Mouse (Mus musculus) right cerebral cortex, postnatal 36 days (tissue): ENCODE measurements at regions not wholly inside any gene's neighbourhood (a gene's known extent, or its start where the extent isn't known, plus 50 kb on each side); places are given as distances from the start of the nearest gene placed in this dataset.

Experiments
- DNase-seq, 2 experiments: peaks; one replicate each; pipeline ENCODE4 v3.0.0; 2022; ENCODE audit warnings: low spot score in 2 of 2, mixed read lengths in 1 of 2

DNA sequence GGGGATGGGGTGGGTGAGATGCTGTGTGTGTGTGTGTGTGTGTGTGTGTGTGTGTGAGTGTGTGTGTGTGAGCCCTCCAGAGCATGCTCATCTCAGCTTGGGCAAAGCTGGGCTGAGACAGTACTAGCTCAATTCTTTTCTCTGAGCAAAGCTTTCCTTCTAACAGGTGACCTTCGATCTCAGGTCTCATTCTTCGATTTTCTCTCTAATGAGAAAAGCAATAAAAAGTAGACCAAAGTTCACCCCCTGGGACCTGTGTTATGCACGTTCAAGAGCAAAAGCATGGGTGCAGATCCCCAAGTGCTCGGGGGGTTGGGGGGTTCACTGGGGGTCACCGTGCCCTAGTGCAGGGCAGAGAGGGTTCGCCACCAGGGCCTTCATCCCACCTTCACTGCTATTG lies 103.1 kb upstream of the Slc22a12 start:
- no peak for DNase-seq

GRCm38 (mm10) chr19:6644871-6645270 lies 102.0 kb upstream of the Slc22a12 start:
- no peak for DNase-seq

DNA sequence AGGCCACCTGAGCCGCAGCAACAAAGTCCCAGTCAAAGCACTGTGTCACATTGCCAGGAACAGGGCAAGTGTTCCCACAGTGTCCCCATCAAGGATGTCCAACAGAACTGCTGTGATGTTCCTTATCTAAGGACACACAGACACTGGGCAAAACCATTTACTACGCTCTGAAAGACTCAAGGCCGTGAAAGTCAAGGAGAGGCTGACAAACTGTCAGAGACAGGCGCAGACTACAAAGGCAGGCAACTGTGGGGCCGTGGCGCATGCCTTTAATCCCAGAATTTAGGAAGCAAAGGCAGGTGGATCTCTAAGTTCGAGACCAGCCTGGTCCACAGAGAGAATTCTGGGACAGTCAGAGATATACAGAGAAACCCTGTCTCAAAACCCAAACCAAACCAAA lies 96.8 kb upstream of the Slc22a12 start:
- DNase-seq: no peak

- DNase-seq: no peak
Observed at GRCm38 (mm10) chr19:6633400-6633799, 90.6 kb upstream of the Slc22a12 start.

DNA sequence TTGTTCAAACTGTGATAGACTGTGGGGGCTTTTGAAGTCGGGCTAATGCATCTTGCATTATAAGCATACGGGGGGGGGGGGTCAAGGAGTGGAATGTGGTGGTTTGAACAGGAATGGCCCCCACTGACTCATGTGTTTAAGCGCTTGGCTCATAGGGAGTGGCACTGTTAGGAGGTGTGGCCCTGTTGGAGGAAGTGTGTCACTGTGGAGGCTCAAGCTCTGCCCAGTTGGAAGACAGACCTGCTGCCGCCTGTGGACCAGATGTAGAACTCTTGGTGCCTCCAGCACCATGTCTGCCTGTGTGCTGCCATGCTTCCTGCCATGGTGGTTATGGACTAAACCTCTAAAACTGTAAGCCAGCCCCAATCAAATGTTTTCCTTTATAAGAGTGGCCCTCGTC lies 89.0 kb upstream of the Slc22a12 start:
- no peak for DNase-seq

DNA sequence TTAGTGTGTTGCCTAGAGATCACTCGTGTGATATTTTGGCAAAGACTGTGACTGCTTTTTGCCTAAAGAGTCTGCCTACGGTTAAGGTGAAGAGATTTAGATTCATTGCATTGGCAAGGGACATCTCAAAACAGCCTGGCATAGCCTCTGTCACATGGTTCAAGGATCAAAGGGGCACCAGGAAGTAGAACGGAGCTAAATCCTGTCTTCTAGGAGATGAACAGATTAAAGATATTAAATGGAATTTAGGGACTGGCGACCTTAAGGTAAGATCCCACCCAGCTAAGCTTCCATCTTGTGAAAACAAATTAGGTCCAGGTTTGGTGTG lies 87.7 kb upstream of the Slc22a12 start:
- DNase-seq: no peak

- DNase-seq: no peak
Observed at GRCm38 (mm10) chr19:6629911-6630612, 87.2 kb upstream of the Slc22a12 start.

GRCm38 (mm10) chr19:6625574-6625973 lies 82.7 kb upstream of the Slc22a12 start:
- no peak for DNase-seq

DNA sequence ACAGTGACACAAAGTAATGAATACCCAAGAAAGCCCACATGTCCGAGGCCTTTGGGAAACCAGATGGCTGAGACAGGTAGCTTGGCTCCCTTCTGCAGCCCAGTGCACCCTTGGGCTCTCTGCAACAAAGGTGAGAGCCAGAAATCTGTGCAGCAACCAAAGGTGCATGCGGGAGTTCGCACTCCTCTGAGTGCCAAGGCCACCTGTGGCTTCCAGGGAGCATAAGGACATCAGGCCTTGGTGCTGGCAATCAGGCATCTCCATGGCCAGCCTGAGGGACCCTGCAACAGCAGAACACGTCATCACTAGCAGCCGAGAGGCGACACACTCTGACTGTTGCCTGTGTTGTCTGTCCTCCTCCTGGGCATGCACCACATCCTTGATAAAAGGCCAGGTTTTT lies 78.2 kb upstream of the Slc22a12 start:
- no peak for DNase-seq

- no peak for DNase-seq
Observed at GRCm38 (mm10) chr19:6619546-6619945, 76.7 kb upstream of the Slc22a12 start.

GRCm38 (mm10) chr19:6616659-6617058 lies 73.8 kb upstream of the Slc22a12 start:
- no peak for DNase-seq

- peak in 1 of 2 experiments; percentile 16 for DNase-seq
Observed at GRCm38 (mm10) chr19:6612441-6612840, 69.6 kb upstream of the Slc22a12 start.

GRCm38 (mm10) chr19:6611921-6612320 lies 69.1 kb upstream of the Slc22a12 start:
- no peak for DNase-seq

- no peak for DNase-seq
Observed at GRCm38 (mm10) chr19:6610715-6611114, 67.9 kb upstream of the Slc22a12 start.

DNA sequence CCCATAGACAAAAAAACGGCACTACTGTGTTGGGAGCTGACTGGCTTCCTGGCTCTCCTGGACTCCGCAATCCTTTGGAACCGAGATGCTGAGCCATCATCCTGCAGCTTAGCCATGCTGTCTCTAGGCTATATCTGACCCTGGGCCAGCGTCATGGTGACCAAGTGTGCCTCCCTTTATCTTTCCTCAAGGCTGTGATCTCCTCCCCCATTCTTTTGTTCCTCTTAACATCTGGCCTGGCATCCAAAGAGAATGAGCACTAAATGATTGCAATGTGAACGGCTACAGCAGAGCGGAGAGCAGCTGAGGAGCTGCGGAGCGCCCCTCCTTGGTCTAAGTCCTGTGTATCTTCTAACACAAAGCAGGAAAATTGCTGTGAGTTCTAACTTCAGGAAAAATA lies 67.2 kb upstream of the Slc22a12 start:
- DNase-seq: no peak

- DNase-seq: no peak
Observed at GRCm38 (mm10) chr19:6607501-6607900, 64.7 kb upstream of the Slc22a12 start.

- DNase-seq: peak in 1 of 2 experiments; percentile 16
Observed at GRCm38 (mm10) chr19:6606667-6607066, 63.8 kb upstream of the Slc22a12 start.

DNA sequence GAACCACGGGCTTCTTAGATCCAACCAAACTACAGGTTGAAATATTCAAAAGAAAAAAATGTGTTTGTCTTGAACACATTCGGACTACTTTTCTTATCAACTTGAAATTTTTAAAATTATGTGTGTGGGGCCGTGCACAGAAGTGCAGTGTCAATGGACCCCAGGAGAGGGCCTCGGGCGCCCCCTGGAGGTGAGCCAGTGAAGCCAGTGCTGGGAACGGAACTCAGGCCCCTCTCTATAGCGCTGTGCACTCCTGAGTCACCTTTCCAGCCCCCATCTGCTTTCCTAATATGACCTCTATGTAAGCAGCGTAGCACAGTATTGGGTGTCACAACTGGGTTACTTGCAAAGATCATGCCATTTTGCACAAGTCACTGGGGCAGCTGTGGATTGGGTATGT lies 61.9 kb upstream of the Slc22a12 start:
- no peak for DNase-seq

DNA sequence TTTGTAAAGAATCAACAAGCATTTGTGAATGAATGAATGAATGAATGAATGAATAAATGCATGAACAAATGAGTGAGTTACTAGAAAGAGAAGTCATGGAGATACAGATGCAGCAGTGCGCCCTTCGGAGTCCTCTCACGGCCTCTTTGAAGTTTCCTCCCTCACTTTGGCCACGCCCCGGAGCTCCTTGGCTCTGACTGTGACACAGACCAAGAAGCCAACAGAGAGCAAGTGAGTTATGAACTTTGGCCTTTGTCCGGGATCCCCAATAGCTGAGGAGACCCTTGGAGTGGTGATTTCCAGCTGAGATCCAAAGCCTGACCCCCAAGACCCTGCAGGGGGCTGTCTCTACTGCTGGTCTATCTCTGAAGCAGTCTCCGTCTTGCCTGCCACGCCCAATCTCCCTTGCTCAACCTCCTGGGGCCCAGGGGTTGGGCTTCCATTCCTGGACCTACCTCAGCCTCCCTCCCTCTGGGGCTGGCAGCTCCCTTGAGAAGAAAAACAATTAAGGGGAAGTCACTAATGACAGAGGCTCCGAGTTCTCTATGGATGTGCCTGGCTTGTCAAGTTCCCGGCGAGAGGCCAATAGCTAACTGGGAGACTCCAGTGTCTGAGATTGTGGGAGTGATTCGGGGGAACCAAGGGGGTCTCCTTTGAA lies 58.2 kb upstream of the Slc22a12 start:
- DNase-seq: no peak

DNA sequence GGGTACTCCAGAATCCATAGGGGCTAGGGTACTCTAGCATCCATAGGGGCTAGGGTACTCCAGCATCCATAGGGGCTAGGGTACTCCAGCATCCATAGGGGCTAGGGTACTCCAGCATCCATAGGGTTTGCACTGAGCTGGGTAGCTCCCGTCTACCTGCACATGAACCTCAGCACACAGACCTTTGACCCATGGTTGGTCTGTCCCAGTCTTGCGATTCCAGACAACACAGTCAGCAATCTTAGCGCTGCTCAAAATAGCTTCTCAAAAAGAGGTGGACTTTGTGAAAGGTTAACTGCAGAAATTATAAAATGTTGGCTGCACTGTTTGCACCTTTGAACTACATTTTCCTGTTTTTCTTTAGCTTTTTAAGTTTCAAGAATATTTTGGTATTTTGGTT lies 56.4 kb upstream of the Slc22a12 start:
- no peak for DNase-seq

DNA sequence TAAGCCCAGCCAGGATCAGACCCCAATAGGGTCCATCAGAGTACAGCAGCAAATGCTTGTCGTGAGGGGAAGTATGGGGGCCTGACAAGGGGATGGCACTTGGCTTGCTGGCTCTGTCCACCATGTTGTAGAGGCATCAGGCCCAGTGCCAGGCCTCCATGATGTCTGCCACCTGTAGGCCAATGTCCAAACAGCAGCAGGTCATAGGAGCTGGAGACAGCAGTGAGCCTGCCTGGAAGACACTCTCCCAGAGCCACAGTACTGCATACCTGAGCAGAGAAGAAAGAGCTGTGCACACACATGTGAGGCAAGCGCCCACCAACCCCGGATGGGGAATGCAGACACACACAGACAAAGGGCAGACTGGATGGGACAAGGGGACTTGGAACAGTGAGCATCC lies 55.4 kb upstream of the Slc22a12 start:
- DNase-seq: no peak

DNA sequence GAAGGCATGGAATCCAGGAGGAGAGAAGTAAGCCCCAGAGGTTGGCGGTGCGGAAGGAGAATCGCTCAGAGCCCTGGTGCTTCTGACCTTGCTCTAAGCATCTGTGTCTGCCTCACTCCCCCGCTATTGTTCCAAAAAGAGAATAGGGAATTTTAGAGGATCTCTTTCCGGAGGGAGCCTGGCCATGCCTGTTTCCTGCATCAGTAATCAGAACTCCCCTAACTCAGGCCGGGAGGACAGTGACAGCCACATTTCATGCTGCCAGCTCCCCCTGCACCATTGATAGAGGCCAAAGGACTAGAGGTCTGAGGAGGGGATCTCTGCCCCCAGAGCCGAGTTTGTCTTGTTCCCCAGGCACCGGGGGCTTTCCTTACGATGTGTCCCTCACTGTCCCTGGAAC lies 53.0 kb upstream of the Slc22a12 start:
- no peak for DNase-seq
